Mouse (Mus musculus): ENCODE results near the gene Gstm5. TPM values are rescaled to one million over a fixed set of nuclear protein-coding genes. Genes with fewer than 3 reads are reported as not detected.

The Gstm5 gene
- polyA plus RNA-seq, 1 experiment from 2014 or later: 216 TPM

GRCm38 (mm10) chr3:107925335-107925734 is 29.7 kb downstream of the Gstm5 start:
- no peak overlapping the region for H3K4me2 ChIP-seq (replicated peaks)
- no peak for ATAC-seq (ENCODE audit: low FRiP score, low read depth)
- 91% methylated on average over 3 of the region's 3 CpGs for WGBS
- H3K36me3 ChIP-seq: no peaks in the 10 kb centered on the region
- no peaks in the 10 kb centered on the region for H3K9me3 ChIP-seq
- H3K4me3 ChIP-seq: no peak overlapping the region
- no peaks in the 10 kb centered on the region for H3K27me3 ChIP-seq (replicated peaks)
- H3K9ac ChIP-seq: no peak overlapping the region
- H3K4me1 ChIP-seq: peaks cover 16% of the 10 kb centered on the region
- no peak overlapping the region for H3K27ac ChIP-seq

GRCm38 (mm10) chr3:107927841-107928240 is 32.2 kb downstream of the Gstm5 start:
- Histone ChIP-seq H3K27ac (no peak overlapping the region), H3K4me2 (replicated peaks) (no peak overlapping the region), H3K9me3 (no peaks in the 10 kb centered on the region), H3K4me1 (peaks cover 20% of the 10 kb centered on the region), H3K27me3 (replicated peaks) (no peaks in the 10 kb centered on the region), H3K4me3 (no peak overlapping the region), H3K36me3 (no peaks in the 10 kb centered on the region), H3K9ac (no peak overlapping the region)
- no peak for ATAC-seq (ENCODE audit: low FRiP score, low read depth)
- whole genome bisulfite sequencing: 78% methylated on average over 3 of the region's 3 CpGs

- Histone ChIP-seq H3K4me1 (peaks cover 20% of the 10 kb centered on the region), H3K36me3 (no peaks in the 10 kb centered on the region), H3K4me3 (no peak overlapping the region), H3K27ac (no peak overlapping the region), H3K27me3 (replicated peaks) (no peaks in the 10 kb centered on the region), H3K9me3 (no peaks in the 10 kb centered on the region), H3K4me2 (replicated peaks) (no peak overlapping the region), H3K9ac (no peak overlapping the region)
- ATAC-seq (ENCODE audit: low FRiP score, low read depth): no peak
- 89% methylated on average over 11 of the region's 11 CpGs for WGBS
Observed at GRCm38 (mm10) chr3:107928691-107929090, 33.1 kb downstream of the Gstm5 start.

GRCm38 (mm10) chr3:107929243-107929642 is 33.6 kb downstream of the Gstm5 start:
- Histone ChIP-seq H3K36me3 (no peaks in the 10 kb centered on the region), H3K4me3 (no peak overlapping the region), H3K27me3 (replicated peaks) (no peaks in the 10 kb centered on the region), H3K9ac (no peak overlapping the region), H3K4me2 (replicated peaks) (no peak overlapping the region), H3K4me1 (peaks cover 20% of the 10 kb centered on the region), H3K9me3 (no peaks in the 10 kb centered on the region), H3K27ac (no peak overlapping the region)
- 87% methylated on average over 4 of the region's 4 CpGs for WGBS
- no peak for ATAC-seq (ENCODE audit: low FRiP score, low read depth)

GRCm38 (mm10) chr3:107929731-107930130 is 34.1 kb downstream of the Gstm5 start:
- H3K4me1 ChIP-seq: peaks cover 20% of the 10 kb centered on the region
- no peak for ATAC-seq (ENCODE audit: low FRiP score, low read depth)
- H3K4me3 ChIP-seq: no peak overlapping the region
- no peak overlapping the region for H3K4me2 ChIP-seq (replicated peaks)
- 87% methylated on average over 4 of the region's 4 CpGs for WGBS
- H3K36me3 ChIP-seq: no peaks in the 10 kb centered on the region
- H3K9me3 ChIP-seq: no peaks in the 10 kb centered on the region
- no peak overlapping the region for H3K27ac ChIP-seq
- H3K9ac ChIP-seq: no peak overlapping the region
- no peaks in the 10 kb centered on the region for H3K27me3 ChIP-seq (replicated peaks)

- peaks cover 20% of the 10 kb centered on the region for H3K4me1 ChIP-seq
- H3K9ac ChIP-seq: peak overlapping the region; percentile 30; the same call in 1 of the 2 replicates
- H3K27ac ChIP-seq: peak overlapping the region; percentile 60
- peak overlapping the region; percentile 24; the same call in 1 of the 2 replicates for H3K4me3 ChIP-seq
- ATAC-seq (ENCODE audit: low FRiP score, low read depth): peak; percentile 43
- no peaks in the 10 kb centered on the region for H3K36me3 ChIP-seq
- H3K9me3 ChIP-seq: no peaks in the 10 kb centered on the region
- no peaks in the 10 kb centered on the region for H3K27me3 ChIP-seq (replicated peaks)
- 57% methylated on average over 2 of the region's 2 CpGs for WGBS
- H3K4me2 ChIP-seq (replicated peaks): peak overlapping the region; percentile 60
Observed at GRCm38 (mm10) chr3:107931134-107931533, 35.5 kb downstream of the Gstm5 start.

GRCm38 (mm10) chr3:107931670-107932069 is 36.0 kb downstream of the Gstm5 start, which contains the start of gene Gstm7:
TSS of gene Gstm7 (minus strand) at chr3:107931817.
- H3K27me3 ChIP-seq (replicated peaks): no peaks in the 10 kb centered on the region
- WGBS: 5% methylated on average over 10 of the region's 10 CpGs

GRCm38 (mm10) chr3:107932128-107932527 is 36.5 kb downstream of the Gstm5 start:
- no peaks in the 10 kb centered on the region for H3K9me3 ChIP-seq
- peak; percentile 23; the same call in 1 of the 2 replicates for ATAC-seq (ENCODE audit: low FRiP score, low read depth)
- H3K4me2 ChIP-seq (replicated peaks): no peak overlapping the region
- H3K9ac ChIP-seq: no peak overlapping the region
- H3K27me3 ChIP-seq (replicated peaks): no peaks in the 10 kb centered on the region
- no peak overlapping the region for H3K27ac ChIP-seq
- H3K36me3 ChIP-seq: no peaks in the 10 kb centered on the region
- WGBS: 83% methylated on average over 6 of the region's 6 CpGs
- peaks cover 20% of the 10 kb centered on the region for H3K4me1 ChIP-seq
- no peak overlapping the region for H3K4me3 ChIP-seq

More at GRCm38 (mm10) chr3:107931670-107932069, 36.0 kb downstream of the Gstm5 start, which contains the start of gene Gstm7:
- Histone ChIP-seq H3K27ac (peak within 1 kb of the TSS; percentile 60), H3K9me3 (no peaks in the 10 kb centered on the region), H3K4me2 (replicated peaks) (peak within 1 kb of the TSS; percentile 60), H3K9ac (peak within 1 kb of the TSS; percentile 30; the same call in 1 of the 2 replicates), H3K36me3 (no peaks in the 10 kb centered on the region), H3K4me3 (peak within 1 kb of the TSS; percentile 24; the same call in 1 of the 2 replicates), H3K4me1 (peaks cover 20% of the 10 kb centered on the region)
- ATAC-seq (ENCODE audit: low FRiP score, low read depth): peak; percentile 97

- H3K4me3 ChIP-seq: no peak overlapping the region
Observed at GRCm38 (mm10) chr3:107935268-107935667, 39.6 kb downstream of the Gstm5 start.

GRCm38 (mm10) chr3:107935888-107936287 is 40.3 kb downstream of the Gstm5 start:
- H3K36me3 ChIP-seq: no peaks in the 10 kb centered on the region
- ATAC-seq (ENCODE audit: low FRiP score, low read depth): no peak
- no peak overlapping the region for H3K4me3 ChIP-seq

More at GRCm38 (mm10) chr3:107935268-107935667, 39.6 kb downstream of the Gstm5 start:
- no peak overlapping the region for H3K27ac ChIP-seq
- no peaks in the 10 kb centered on the region for H3K36me3 ChIP-seq
- WGBS: 91% methylated on average over 3 of the region's 3 CpGs
- ATAC-seq (ENCODE audit: low FRiP score, low read depth): no peak
- H3K4me1 ChIP-seq: peaks cover 4% of the 10 kb centered on the region; the same call in 1 of the 2 replicates
- H3K9ac ChIP-seq: no peak overlapping the region
- no peaks in the 10 kb centered on the region for H3K9me3 ChIP-seq
- H3K27me3 ChIP-seq (replicated peaks): no peaks in the 10 kb centered on the region
- H3K4me2 ChIP-seq (replicated peaks): no peak overlapping the region

GRCm38 (mm10) chr3:107939403-107939802 is 43.8 kb downstream of the Gstm5 start:
- no peak overlapping the region for H3K27ac ChIP-seq
- ATAC-seq (ENCODE audit: low FRiP score, low read depth): no peak
- no peak overlapping the region for H3K4me3 ChIP-seq
- no peaks in the 10 kb centered on the region for H3K27me3 ChIP-seq (replicated peaks)
- WGBS: 54% methylated on average over 3 of the region's 3 CpGs
- no peak overlapping the region for H3K4me2 ChIP-seq (replicated peaks)
- no peaks in the 10 kb centered on the region for H3K9me3 ChIP-seq
- H3K36me3 ChIP-seq: no peaks in the 10 kb centered on the region
- H3K9ac ChIP-seq: no peak overlapping the region
- 0 out of 2 replicates have a peak, but pooled peaks cover 5% of the 10 kb centered on the region for H3K4me1 ChIP-seq

More at GRCm38 (mm10) chr3:107935888-107936287, 40.3 kb downstream of the Gstm5 start:
- Histone ChIP-seq H3K4me2 (replicated peaks) (no peak overlapping the region), H3K27me3 (replicated peaks) (no peaks in the 10 kb centered on the region), H3K27ac (no peak overlapping the region), H3K9ac (no peak overlapping the region), H3K9me3 (no peaks in the 10 kb centered on the region), H3K4me1 (peaks cover 3% of the 10 kb centered on the region; the same call in 1 of the 2 replicates)
- 68% methylated on average over 3 of the region's 3 CpGs for WGBS

GRCm38 (mm10) chr3:107939830-107940229 is 44.2 kb downstream of the Gstm5 start:
- Histone ChIP-seq H3K36me3 (no peaks in the 10 kb centered on the region), H3K27me3 (replicated peaks) (no peaks in the 10 kb centered on the region), H3K27ac (no peak overlapping the region), H3K4me3 (no peak overlapping the region), H3K4me2 (replicated peaks) (no peak overlapping the region), H3K4me1 (0 out of 2 replicates have a peak, but pooled peaks cover 5% of the 10 kb centered on the region), H3K9me3 (no peaks in the 10 kb centered on the region), H3K9ac (no peak overlapping the region)
- no peak for ATAC-seq (ENCODE audit: low FRiP score, low read depth)
- 78% methylated on average over 4 of the region's 4 CpGs for WGBS

- H3K4me2 ChIP-seq (replicated peaks): no peak overlapping the region
- 0 out of 2 replicates have a peak, but pooled peaks cover 5% of the 10 kb centered on the region for H3K4me1 ChIP-seq
- no peaks in the 10 kb centered on the region for H3K36me3 ChIP-seq
- H3K27ac ChIP-seq: no peak overlapping the region
- no peaks in the 10 kb centered on the region for H3K9me3 ChIP-seq
- H3K9ac ChIP-seq: no peak overlapping the region
- H3K4me3 ChIP-seq: no peak overlapping the region
- H3K27me3 ChIP-seq (replicated peaks): no peaks in the 10 kb centered on the region
- 86% methylated on average over 7 of the region's 7 CpGs for WGBS
- ATAC-seq (ENCODE audit: low FRiP score, low read depth): no peak
Observed at GRCm38 (mm10) chr3:107940524-107940923, 44.9 kb downstream of the Gstm5 start.

Measured in neural tube, embryonic 12.5 days (tissue).